Mouse (Mus musculus): ENCODE measurements around the gene Gskip.

DNA sequence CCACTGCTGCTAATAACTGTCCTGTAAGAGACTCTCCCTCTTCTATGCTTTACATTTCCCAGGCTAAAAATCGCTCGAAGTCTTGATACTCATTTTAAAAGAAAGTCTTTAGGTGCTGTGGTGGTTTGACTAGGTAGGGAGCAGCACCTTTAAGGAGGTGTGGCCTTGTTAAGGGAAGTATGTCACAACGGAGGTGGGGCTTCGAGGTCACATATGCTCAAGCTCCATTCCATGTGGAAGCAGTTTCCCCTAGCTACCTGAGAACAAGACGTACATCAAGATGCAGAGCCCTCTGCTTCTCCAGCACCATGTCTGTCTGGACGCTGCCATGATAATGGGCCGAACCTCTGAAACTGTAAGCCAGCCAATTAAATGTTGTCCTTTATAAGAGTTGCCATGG lies 6.4 kb upstream of the Gskip start:
- TF ChIP-seq CTCF (IDR thresholded peaks at IDR 0.05; ENCODE audit: borderline replicate concordance, insufficient read depth, low read depth, low read length) (no peak), POLR2A (IDR thresholded peaks at IDR 0.05; ENCODE audit: borderline replicate concordance, insufficient read depth, low read length) (no peak)

Data from cerebellum, adult 2 months (tissue).